Comparison of ENCODE assay signal across 21 mouse cellular contexts in the genomic region with DNA sequence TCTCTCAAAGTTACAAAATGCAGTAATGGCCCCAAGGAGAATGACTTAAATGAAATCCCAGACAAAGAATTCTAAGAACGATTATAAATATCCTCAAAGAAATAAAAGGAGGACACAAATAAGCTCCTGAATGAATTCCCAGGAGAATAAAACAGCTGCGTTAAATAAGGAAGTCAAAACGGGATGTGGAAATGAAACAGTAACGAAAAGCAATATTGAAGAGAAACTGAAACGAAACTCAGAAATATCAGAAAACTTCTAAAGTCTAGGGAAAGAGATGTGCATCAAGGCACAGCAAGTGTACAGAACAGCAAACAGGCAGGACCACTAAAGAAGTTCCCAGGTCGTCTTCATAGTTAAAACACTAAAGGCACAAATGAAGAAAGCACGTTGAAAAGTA. TPM values are rescaled to one million over a fixed set of nuclear protein-coding genes. Genes with fewer than 3 reads are reported as not detected.
DNase-seq lines count a peak whose midpoint lies in the region; ATAC-seq and TF ChIP-seq lines count a peak whose summit lies in the region.
"Had no signal": no experiment of that assay in that cellular context is flagged by ENCODE, and none has a peak within 500 bp of the region (broad histone marks: within the 10 kb centered on the region; RNA-seq: fewer than 3 reads in every experiment).

No protein-coding gene starts in this region.

- H3K9ac ChIP-seq in lung, postnatal 0 days (replicated peaks; ENCODE audit: low read depth) = no peak overlapping the region
- H3K9ac ChIP-seq: hindbrain, embryonic 13.5 days; limb, embryonic 15.5 days had no signal

- peak; percentile 8 for DNase-seq in lung, postnatal 0 days (ENCODE audit: low spot score)
- DNase-seq in lung, postnatal 10 days = no peak
- peak; percentile 5 for DNase-seq in MN1 (ENCODE audit: low spot score)
- peak; percentile 30 for DNase-seq in induced T-regulatory cell, adult 2 months (ENCODE audit: low read depth)
- DNase-seq in left cerebral cortex, adult 9 months (ENCODE audit: low spot score in 2 of 2) = no peak
- no peak for DNase-seq in adrenal gland, postnatal 14 days
- DNase-seq: adrenal gland, adult 2 months; cerebellum, adult 11 months; cerebellum, postnatal 10 days; heart, adult 11 months; heart, postnatal 10 days; right cerebral cortex, postnatal 25 days; thymus, postnatal 14 days had no signal

- H3K27ac ChIP-seq in lung, postnatal 0 days (ENCODE audit: low read length) = no peak overlapping the region
- H3K27ac ChIP-seq: forebrain, embryonic 10.5 days; hindbrain, embryonic 13.5 days; limb, embryonic 15.5 days; midbrain, embryonic 10.5 days had no signal

- H3K4me2 ChIP-seq in lung, postnatal 0 days (replicated peaks; ENCODE audit: low read depth, low read length) = no peak overlapping the region
- H3K4me2 ChIP-seq: hindbrain, embryonic 13.5 days; limb, embryonic 15.5 days had no signal

- no peak for TF ChIP-seq EP300 in lung, postnatal 0 days (IDR thresholded peaks at IDR 0.05)

- no peaks in the 10 kb centered on the region for H3K9me3 ChIP-seq in lung, postnatal 0 days (ENCODE audit: low read length)
- H3K9me3 ChIP-seq: forebrain, embryonic 10.5 days; hindbrain, embryonic 13.5 days; limb, embryonic 15.5 days; midbrain, embryonic 10.5 days had no signal

- ATAC-seq in lung, postnatal 0 days = no peak
- ATAC-seq in cerebellum, adult (ENCODE audit: insufficient number of reproducible peaks, low FRiP score, low TSS enrichment) = no peak
- ATAC-seq: intestine, embryonic 16.5 days had no signal

- H3K4me3 ChIP-seq in lung, postnatal 0 days (ENCODE audit: low read depth, low read length) = no peak overlapping the region
- H3K4me3 ChIP-seq: forebrain, embryonic 10.5 days; hindbrain, embryonic 13.5 days; limb, embryonic 15.5 days; midbrain, embryonic 10.5 days had no signal

- WGBS in lung, postnatal 0 days = 77% methylated on average over 7 of the region's 7 CpGs

- H3K36me3 ChIP-seq in lung, postnatal 0 days (ENCODE audit: insufficient read depth, low read length) = no peaks in the 10 kb centered on the region
- H3K36me3 ChIP-seq: forebrain, embryonic 10.5 days; hindbrain, embryonic 13.5 days; limb, embryonic 15.5 days; midbrain, embryonic 10.5 days had no signal

- no peak for TF ChIP-seq CTCF in lung, postnatal 0 days (IDR thresholded peaks at IDR 0.05)

- no peaks in the 10 kb centered on the region for H3K27me3 ChIP-seq in lung, postnatal 0 days (replicated peaks; ENCODE audit: insufficient read depth, low read length)
- H3K27me3 ChIP-seq: hindbrain, embryonic 13.5 days; limb, embryonic 15.5 days had no signal

- no peaks in the 10 kb centered on the region for H3K4me1 ChIP-seq in lung, postnatal 0 days (ENCODE audit: insufficient read depth, low read depth, low read length)
- H3K4me1 ChIP-seq: forebrain, embryonic 10.5 days; hindbrain, embryonic 13.5 days; limb, embryonic 15.5 days; midbrain, embryonic 10.5 days had no signal

RNA-seq across cellular contexts. Expression of a gene that starts 17.3 kb away (rescaled TPM):
- polyA plus RNA-seq in lung, postnatal 0 days (2015; fragmentation: Nextera tagmentation; extraction: Ambion mirVana) = 0.10 and 0.17 TPM in 2 replicates
- 11.1 and 18.9 TPM in 2 replicates for total RNA-seq in adrenal gland, postnatal 14 days (2021)
- total RNA-seq: left cerebral cortex, postnatal 25 days; midbrain, postnatal 0 days had no signal
- polyA plus RNA-seq: forebrain, embryonic 10.5 days; midbrain, embryonic 10.5 days had no signal

RNA-seq across cellular contexts. Expression of a gene that starts 40.0 kb away (rescaled TPM):
- polyA plus RNA-seq in lung, postnatal 0 days (2015; fragmentation: Nextera tagmentation; extraction: Ambion mirVana) = 1.8 and 2.5 TPM in 2 replicates
- total RNA-seq in adrenal gland, postnatal 14 days (2021) = 11.7 and 14.6 TPM in 2 replicates

Comparison
In these comparisons a context has a peak if more than half of its experiments do, and no peak if none do; other contexts are left out.
1. DNase-seq: peak in lung, postnatal 0 days (single experiment), MN1 (single experiment) and induced T-regulatory cell, adult 2 months (single experiment); none in lung, postnatal 10 days (single experiment), left cerebral cortex, adult 9 months (0 of 2) and adrenal gland, postnatal 14 days (single experiment).